Mouse (Mus musculus): ENCODE data around the gene Lamb3.

The Lamb3 gene

DNA sequence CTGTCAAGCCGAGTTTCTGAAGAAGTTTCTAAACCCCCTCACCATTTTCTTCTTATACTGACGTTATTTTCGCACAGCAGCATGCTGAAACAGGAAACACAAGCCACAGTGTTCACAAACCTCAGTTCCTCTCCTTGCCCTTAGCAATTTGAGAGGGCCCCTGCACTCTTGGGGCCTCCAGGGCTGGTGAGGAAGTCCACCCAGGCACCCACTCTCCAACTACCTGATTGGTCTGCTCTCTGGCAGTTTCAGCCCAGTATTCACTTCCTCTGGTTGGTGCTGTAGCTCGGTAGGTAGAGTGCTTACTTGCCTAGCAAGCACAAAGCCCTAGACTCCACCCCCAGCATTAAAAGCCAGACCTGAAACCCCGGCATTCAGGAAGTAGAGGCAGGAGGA is 6.1 kb upstream of the Lamb3 start, which contains the start of gene Traf3ip3:
Gene Traf3ip3 (minus strand): TSS at position 321 of the 396 bp plus-strand sequence.
- DNase-seq (ENCODE audit: low spot score in 2 of 2): no peak

DNA sequence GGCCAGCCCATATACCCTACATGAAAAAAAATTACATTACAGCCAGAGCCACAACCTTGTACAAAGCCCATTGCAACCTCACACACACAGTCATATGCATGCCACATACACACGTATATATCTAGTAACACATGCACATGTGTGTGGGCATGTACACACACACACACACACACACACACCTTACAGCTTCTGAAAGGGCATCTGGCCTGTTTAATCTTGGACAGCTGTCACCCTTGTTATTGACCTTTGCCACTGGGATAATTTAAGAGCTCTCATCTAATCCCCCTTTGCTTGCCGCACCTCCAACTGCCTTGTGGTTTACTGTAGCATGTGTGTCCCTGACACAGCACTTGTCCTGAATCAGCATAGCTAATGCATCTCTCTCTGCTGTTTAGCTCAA is 3.7 kb upstream of the Lamb3 start:
- DNase-seq (ENCODE audit: low spot score in 2 of 2): no peak

DNA sequence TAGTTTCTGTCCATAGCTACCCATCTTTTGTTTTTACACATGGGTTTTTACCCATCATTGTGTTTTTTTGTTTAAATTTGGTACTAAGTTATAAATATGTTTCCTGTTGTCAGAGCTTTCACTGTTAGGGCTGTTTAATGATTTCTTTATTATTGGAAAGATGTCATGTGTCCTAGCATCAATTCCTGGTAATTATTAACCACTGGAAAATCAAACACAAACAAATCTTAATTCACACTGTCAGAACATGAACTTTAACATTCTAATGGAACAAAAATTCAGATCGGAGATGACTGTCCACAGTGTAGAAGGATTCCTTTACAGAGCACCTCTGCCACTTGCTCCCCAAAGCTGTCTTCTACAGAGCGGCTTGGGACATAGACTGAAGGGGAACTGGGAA is 2.1 kb upstream of the Lamb3 start:
- no peak for DNase-seq (ENCODE audit: low spot score in 2 of 2)

DNA sequence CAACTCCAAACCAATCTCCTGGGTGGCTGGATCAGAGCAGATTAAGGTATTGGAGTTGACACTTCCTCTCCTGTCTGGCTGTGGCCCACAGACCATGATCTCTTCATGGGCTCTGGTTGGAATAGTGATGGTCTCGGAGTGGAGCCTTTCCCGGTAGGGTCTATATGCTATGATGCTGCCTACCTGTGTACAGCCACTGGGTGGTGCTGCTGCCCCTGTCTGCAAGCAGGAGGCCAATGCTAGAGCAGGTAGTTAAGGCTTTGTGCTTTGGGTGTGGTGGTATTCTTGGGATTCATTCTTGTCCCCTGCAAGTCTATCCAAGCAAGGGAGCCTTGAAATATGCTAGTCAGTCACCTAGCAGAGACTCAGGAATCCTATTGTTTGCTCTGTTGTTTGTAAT is 679 bp downstream of the Lamb3 start:
- DNase-seq (ENCODE audit: low spot score in 2 of 2): peak in 1 of 2 experiments; percentile 17

DNA sequence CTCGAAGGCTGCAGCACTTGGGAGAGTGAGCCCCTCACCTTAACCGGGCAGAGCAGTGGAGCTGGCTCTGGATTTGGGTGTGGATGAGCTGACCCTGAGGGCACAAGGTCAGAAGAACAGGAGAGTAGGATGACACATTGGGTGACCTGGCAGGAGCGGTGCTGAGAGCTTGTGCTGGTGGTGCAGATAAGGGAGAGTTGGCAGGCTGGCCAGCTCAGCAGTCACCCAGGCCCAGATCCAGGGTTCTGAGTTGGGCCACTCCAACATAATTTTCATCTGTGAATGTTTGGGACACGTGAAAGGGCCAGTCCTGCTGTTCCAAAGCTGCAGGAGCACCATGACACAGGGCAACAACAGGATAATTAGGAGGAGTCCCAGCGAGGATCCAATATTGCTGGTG is 3.9 kb downstream of the Lamb3 start:
- DNase-seq (ENCODE audit: low spot score in 2 of 2): no peak

DNA sequence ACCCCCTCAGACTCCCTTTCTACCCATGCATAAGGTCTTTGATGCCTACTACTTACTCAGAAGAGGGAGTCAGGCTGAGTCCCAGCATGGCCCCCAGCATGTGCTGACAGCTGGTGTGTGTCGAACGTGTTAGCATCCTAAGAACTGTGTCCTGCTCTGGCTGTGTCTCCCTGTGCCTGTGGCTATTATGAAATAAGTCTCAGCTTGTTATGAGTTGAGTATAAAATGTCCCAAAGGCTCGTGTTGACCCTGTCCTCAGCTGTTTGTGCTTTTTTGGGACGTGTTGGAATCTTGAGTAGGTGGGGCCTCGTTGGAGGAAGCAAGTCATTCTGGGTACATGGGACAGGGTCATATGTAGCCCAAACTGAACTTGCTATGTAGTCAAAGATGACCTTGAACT is 6.6 kb downstream of the Lamb3 start:
- no peak for DNase-seq (ENCODE audit: low spot score in 2 of 2)

DNA sequence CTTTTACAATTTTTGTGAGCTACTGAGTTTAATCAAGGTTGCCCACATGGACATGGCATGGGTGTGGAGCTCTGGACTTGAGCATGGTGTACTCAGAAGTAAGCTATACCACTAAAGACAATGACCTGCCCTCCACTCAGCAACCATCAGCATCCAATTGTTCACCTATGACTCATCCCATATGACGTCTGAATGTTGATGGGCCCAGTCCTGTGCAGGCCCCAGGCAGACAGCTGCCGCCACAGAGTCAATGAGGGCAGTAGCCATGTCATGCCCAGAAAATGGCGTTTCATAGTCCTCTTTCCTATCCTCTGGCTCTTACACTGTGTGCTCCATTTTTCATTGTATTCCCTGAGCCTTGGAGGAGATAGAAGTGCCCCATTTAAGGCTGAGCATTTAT is 8.5 kb downstream of the Lamb3 start:
- DNase-seq (ENCODE audit: low spot score in 2 of 2): no peak

DNA sequence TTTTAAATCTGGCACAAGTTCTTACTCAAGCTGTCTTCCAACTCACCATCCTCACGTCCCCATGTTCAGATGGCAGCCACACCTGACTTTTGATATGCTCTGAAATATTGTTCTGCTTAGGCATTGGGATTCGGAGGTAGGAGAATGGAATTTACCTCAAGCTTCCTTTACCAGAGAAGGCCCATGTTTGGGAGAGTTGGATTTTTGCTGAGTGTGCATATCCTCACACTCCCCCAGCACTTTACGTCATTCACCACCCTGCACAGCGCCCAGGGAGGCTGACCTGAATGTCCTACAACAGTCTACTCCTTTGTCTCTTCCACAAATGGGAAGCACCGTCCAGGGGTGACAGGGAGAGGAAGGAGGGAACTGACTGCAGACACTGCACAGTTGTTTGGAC is 12.9 kb downstream of the Lamb3 start:
- DNase-seq (ENCODE audit: low spot score in 2 of 2): no peak

DNA sequence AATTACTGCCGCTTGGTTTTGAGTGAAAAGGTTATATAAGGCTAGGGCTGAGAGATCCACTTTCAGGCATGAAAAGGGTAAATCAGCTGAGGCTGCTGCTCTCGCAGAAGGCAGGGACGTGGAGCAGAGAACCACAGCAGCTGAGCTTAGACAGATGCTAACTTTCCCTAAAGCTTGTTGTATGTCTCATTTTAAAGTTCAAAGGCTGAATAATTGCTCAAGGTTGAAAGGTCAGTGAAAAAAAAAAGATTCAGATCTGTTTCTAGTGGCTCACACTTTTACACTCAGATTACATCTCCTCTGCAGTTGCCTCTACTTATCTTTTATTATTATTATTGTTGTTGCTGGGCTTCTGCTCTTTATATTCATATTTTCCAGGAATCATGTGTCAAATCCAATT is 18.0 kb downstream of the Lamb3 start:
- no peak for DNase-seq (ENCODE audit: low spot score in 2 of 2)

DNA sequence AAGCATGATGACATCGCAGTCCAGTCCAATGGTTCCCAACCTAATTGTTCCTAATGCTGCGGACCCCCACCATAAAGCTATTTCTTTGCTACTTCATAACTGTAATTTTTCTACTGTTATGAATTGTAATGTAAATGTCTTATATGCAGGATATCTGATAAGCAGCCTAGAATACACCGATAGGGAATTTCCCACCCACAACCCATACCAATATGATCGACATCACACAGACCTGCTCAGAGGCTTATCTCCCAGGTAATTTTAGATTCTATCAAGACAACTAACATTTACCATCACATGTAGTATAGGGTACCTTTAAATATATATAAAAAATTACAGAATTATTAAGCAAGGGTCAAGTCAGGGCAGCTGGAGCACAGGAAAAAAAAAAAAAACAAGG is 18.6 kb downstream of the Lamb3 start:
- DNase-seq (ENCODE audit: low spot score in 2 of 2): no peak

DNA sequence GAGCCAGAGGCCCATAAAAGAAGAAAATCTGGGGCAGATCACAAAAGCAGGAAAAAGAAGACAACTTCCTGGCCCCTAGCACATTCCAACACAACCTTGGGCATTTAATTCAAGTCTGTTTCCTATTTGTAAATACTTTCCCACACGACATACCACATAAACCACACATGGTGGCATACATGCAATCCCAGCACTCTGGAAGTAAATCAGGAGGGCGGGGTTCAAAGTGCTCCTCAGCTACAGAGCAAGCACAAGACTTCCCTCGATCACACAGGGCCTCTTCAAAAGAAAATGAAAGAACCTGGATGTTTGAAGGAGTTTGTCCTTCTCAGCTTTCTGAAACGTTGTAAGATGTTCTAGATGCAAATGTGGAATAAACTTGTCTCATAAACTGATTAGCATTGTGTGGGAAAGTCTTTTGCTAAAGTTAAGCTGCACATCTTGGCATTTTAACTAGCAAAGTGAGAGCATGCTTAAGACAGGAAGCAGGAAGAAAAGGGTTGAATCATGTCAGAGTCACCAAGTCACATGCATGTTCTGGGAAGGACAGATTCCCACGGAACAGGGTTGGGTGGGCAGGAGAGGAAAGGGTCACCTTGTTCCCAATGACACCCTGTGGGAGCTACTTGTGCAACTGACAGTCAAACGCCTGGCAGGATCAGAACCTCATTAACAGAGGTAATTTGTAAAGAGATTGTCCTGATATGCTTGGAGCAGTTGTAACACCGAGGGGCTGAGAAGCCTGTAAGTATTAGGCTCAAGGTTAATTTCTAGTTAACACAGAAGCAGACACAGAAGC is 19.4 kb downstream of the Lamb3 start:
- no peak for DNase-seq (ENCODE audit: low spot score in 2 of 2)

DNA sequence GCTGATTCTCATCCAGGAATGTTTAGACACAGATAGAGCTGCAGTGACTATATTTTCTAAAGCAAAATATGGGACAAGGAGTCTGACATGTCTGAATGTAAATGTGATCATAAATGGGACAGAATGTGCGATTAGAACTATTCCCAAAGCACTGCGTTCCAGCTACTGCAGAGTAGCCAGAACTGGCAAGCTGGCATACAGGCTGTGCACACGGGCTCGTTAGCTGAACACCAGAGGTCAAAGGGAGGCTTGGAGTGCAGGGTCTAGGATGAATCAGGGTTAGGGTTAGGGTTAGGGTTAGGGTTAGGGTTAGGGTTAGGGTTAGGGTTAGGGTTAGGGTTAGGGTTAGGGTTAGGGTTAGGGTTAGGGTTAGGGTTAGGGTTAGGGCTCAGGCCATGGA is 20.0 kb downstream of the Lamb3 start:
- DNase-seq (ENCODE audit: low spot score in 2 of 2): no peak

DNA sequence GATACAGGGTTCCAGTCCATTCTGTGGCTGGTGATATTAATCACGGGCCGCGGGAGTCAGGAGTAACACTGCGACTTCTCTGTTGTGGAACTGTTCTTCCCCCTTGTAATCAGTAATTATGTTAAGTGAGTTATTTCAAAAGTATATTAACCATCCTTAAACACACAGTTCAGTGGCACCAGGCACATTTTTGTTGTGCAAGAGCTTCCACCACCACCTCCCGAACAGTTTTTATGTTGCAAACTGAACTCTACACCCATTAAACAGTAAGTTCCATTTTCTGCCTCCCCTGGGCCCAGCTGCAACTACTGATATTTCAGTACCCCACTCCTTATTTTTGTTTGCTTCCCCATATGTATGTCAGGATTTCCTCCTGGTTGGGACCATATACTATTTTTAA is 22.1 kb downstream of the Lamb3 start:
- no peak for DNase-seq (ENCODE audit: low spot score in 2 of 2)

DNA sequence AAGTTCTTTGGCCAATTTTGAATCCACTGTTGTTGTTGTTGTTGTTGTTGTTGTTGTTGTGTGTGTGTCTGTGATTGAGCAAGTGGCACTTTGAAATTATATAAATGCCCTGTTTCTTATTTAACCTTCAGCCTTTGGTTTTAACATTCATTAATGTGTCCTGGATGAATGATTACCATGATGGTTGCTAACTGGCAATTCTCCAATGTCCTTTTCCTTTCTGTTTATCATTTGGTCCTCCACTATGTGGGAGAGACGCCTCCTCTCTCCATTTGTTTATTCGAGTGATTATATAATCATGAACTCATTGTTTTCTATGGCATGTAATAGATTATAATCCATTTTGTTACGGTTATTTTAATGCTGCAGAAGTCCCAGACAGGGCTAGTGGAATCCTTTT is 23.0 kb downstream of the Lamb3 start:
- DNase-seq (ENCODE audit: low spot score in 2 of 2): no peak

DNA sequence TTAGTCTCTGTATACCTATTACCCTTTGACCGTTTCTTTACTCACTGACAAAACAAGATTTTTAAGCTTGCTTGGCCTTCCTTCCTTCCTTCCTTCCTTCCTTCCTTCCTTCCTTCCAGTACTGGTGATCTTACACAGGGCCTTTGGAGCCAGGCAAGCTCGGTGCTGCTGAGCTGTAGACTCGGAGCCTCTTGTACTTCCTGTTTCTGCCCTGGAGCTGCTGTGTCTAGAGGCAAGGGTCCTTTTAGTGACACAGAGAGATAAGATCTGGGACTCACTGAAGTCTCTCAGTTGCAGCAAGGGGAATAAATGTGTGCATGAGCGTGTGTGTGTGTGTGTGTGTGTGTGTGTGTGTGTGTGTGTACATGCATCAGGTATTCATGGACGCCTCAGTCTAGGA is 23.4 kb downstream of the Lamb3 start:
- DNase-seq (ENCODE audit: low spot score in 2 of 2): no peak

DNA sequence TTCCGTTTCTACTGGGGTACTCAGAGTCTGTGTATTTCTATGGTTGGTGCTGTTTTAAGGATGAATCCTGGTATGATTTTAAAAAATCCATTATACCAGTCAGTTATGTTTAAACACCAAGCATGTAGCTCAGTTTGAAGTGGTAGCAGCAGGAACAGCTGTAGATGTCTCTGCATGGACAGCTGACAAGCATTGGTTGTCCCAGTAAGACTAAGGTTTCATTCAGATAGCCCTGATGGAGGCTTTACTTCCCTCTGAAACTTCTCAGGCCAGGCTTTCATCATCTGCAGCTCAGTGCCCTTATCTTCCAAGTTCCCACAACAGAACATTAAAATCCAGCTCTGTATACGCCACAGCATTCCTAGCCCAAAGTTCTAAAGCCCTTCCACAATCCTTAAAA is 25.2 kb downstream of the Lamb3 start:
- no peak for DNase-seq (ENCODE audit: low spot score in 2 of 2)

DNA sequence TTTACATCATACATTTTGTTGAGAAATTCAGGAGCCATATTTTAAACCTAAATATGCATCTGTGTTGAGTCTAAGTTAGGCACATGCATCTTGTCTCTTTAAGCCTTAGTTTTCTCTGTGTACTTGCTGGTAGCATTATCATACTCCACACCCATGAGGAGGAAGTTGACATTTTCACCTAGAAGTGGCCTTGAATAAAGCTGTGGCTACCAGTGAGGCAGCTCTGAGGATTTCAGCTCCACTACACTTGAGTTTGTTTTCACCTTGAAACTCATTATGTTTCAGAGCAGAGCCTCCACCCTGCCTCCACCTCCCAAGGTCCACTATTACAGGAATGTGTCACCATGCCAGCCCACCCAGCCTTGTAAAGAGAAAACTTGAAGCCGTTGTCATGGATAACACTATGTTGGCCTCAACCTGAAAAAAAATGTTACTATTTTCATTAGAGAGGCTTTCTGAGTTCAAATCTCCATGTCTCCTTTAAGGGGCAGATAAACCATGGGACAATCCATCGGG is 26.7 kb downstream of the Lamb3 start:
- no peak for DNase-seq (ENCODE audit: low spot score in 2 of 2)

DNA sequence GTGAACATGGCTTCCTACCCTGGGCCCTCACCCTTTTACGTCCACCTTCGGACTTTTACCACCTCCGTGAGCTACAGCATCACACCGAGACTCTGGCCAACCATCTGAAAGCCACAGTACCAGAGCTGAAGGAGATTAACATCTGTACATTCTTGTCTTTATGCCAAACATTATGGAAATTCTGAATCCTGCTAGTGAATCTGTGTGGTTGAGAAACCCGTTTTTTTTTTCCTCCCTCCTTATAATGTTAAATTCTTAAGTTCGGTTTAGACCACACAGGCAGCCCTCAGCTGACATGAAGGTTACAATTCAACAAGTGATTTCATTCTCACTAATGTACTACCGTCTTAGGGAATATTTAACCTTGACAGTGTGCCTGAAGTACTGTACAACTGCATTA is 27.4 kb downstream of the Lamb3 start:
- no peak for DNase-seq (ENCODE audit: low spot score in 2 of 2)

DNA sequence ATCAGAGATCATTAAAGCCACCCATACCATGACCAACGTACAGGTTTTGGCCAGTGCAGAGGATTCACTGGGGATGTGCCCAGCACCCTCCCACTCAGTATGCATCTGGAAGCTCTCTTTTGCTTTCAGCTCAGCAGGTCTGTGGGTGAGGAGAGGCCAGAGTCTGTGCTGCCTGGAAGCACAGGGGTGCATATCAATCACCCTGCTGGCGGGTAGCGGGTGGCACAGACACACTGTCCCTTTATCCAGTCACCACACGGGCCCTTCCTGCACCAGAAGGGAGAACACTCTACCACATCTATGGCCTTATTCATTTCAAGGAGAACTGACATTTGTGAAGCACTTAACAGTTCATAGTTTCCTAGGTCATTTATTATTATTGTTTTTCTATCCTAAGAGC is 30.9 kb downstream of the Lamb3 start:
- DNase-seq (ENCODE audit: low spot score in 2 of 2): no peak

DNA sequence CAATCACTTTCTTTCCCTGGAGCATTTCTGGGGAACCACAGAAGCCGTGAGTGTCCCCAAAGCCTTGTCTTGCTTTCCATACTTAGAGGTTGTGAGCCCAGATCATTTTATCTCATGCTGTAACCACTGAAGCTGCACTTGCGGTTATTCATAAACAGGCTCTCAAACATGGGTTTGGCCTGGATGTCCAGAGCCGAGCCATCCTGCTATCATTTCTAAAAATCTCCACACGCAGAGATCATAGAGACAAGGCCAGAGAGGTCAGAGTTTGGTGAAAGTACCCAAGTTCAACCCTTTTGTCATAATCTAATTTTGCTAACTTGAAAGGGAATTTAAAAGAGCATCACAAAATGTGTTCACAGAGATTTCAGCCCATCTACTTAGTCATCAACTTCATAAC is 33.9 kb downstream of the Lamb3 start:
- no peak for DNase-seq (ENCODE audit: low spot score in 2 of 2)

DNA sequence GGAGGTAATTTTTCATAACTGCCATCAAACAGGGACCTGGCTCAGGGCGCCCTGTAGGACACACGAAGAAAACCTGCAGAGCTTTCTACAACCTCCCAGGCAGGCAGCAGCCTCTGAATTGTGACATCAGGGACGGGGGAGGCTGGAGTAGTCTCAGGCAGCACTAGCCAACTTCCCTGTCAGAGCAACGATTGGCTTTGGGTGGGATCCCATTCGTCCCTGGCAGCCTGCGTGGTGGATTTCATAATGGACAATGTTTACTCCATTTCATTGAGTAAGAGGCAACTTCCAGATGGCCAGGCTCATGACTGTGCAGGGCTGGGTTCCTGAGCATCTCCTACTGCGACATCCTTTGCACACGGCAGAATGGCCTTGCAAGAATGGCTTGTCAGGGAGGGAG is 34.7 kb downstream of the Lamb3 start:
- DNase-seq (ENCODE audit: low spot score in 2 of 2): peak in 1 of 2 experiments; percentile 56

DNA sequence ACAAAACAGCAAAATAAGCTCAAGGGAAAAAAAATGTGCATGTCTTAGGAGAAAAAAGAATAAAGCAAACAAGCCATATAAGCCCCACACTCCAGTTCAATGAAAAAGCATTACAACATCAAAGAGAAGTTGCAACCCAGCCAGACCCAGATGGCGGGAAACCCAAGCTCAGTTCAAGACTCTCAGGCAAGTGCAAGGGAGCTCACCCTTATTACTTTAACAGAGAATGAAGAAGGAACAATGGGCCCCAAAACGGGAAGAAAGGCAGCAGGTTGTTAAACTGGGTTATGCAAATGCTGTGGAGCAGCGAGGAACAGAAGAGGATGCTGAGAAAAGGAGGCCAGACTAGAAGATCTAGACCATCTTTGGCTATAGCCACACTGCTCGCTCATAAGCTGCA is 35.4 kb downstream of the Lamb3 start:
- DNase-seq (ENCODE audit: low spot score in 2 of 2): no peak

DNA sequence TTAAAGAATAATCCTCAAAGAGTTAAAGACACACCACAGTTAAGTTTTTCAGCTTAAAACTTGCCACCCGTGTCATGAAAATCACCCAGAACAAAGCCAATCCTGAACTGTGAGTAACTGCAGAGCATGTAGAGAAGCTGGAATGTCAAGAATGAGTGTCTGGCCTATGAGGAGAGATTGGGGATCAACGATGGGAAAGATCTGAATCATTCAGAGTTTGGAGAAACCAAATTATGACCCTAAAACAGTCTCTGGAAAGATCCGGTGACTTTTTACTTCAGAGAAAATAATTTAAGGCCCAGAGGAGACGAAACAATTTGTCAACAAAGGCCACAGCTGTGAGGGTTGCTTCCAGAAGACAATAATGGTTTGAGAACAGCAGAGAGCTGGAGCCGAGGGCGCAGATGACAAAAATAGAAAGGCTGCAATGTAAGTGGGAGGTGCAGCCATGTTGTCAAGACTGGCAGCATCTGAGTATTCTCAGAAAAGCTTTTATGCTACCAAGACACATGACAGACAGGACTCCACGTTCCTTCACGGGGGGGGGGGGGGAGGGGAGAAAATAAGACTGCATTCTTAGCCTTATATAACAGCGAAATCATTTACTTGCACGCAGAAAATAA is 36.2 kb downstream of the Lamb3 start:
- DNase-seq (ENCODE audit: low spot score in 2 of 2): no peak

Data from cerebellum, postnatal 4 days (tissue).